Mouse (Mus musculus): ENCODE data around the gene Gm13283. TPM values are rescaled to one million over a fixed set of nuclear protein-coding genes. Genes with fewer than 3 reads are reported as not detected.
"Not testable (repeated sequence)": the region's sequence is repeated elsewhere in the genome, so short reads cannot be mapped to it uniquely, and the experiment has no call there.

The Gm13283 gene
- polyA plus RNA-seq, 1 experiment from 2014 or later = 0.49 TPM

DNA sequence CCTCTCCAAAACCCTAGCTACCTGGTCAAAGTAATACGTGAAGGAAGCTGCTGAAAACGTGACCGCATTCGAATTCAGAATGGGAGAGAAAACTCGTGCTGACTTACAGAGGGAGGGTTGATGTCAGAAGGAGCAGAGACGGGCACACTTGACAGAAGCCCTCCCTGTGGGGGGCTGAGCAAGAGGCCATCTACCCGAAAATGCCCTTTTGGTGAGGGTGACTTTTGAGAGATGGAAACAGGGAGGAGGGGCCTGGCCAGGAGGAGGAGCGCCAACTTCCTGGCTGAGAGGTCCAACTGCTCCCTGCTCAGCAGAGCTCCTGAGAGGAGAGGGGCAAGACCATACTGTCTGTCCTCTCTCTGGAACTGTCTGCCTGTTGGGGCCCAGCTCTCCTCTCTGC lies 45.3 kb downstream of the Gm13283 start, which contains the start of gene Gm13288:
TSS of gene Gm13288 (plus strand) at position 301 of the 400 bp plus-strand sequence.
- H3K4me3 ChIP-seq (replicated peaks); H3K9ac ChIP-seq; ATAC-seq (replicated peaks; ENCODE audit: low FRiP score); H3K36me3 ChIP-seq; H3K9me3 ChIP-seq (replicated peaks); H3K27ac ChIP-seq; H3K4me1 ChIP-seq: not testable (repeated sequence)
- WGBS = no CpG with 5 or more reads among the region's 8 CpGs
- peak within 1 kb of the TSS; percentile 44; the same call in 1 of the 2 replicates for H3K4me2 ChIP-seq
- H3K27me3 ChIP-seq = peaks cover 16% of the 10 kb centered on the region

GRCm38 (mm10) chr4:88805761-88806160 lies 45.8 kb downstream of the Gm13283 start:
- not testable (repeated sequence) for H3K9me3 ChIP-seq (replicated peaks); ATAC-seq (replicated peaks; ENCODE audit: low FRiP score); H3K9ac ChIP-seq; H3K4me3 ChIP-seq (replicated peaks); H3K36me3 ChIP-seq; H3K27ac ChIP-seq; H3K4me1 ChIP-seq
- peak overlapping the region; percentile 44; the same call in 1 of the 2 replicates for H3K4me2 ChIP-seq
- H3K27me3 ChIP-seq = peaks cover 16% of the 10 kb centered on the region
- 0% methylated on average over 7 of the region's 34 CpGs for WGBS

Other genes starting within 250 kb of the Gm13283 start
- gene Ifnb1, start 237.3 kb upstream of the Gm13283 start, polyA plus RNA-seq (2015; fragmentation: Nextera tagmentation; extraction: Ambion mirVana) = not detected in 2 replicates
- not detected in 2 replicates for gene Ifna15, start 201.9 kb upstream of the Gm13283 start, polyA plus RNA-seq (2015; fragmentation: Nextera tagmentation; extraction: Ambion mirVana)
- not detected in 2 replicates for gene Ifna14, start 188.3 kb upstream of the Gm13283 start, polyA plus RNA-seq (2015; fragmentation: Nextera tagmentation; extraction: Ambion mirVana)
- gene Ifna9, start 167.7 kb upstream of the Gm13283 start, polyA plus RNA-seq (2015; fragmentation: Nextera tagmentation; extraction: Ambion mirVana) = not detected in 2 replicates
- not detected in 2 replicates for gene Ifna12, start 156.7 kb upstream of the Gm13283 start, polyA plus RNA-seq (2015; fragmentation: Nextera tagmentation; extraction: Ambion mirVana)
- not detected in 2 replicates for gene C87499, start 125.7 kb upstream of the Gm13283 start, polyA plus RNA-seq (2015; fragmentation: Nextera tagmentation; extraction: Ambion mirVana)
- not detected in 2 replicates for gene Ifna13, start 115.7 kb upstream of the Gm13283 start, polyA plus RNA-seq (2015; fragmentation: Nextera tagmentation; extraction: Ambion mirVana)
- not detected in 2 replicates for gene Ifna16, start 83.2 kb upstream of the Gm13283 start, polyA plus RNA-seq (2015; fragmentation: Nextera tagmentation; extraction: Ambion mirVana)
- not detected in 2 replicates for gene Ifna2, start 76.2 kb upstream of the Gm13283 start, polyA plus RNA-seq (2015; fragmentation: Nextera tagmentation; extraction: Ambion mirVana)
- not detected in 2 replicates for gene Ifnab, start 68.8 kb upstream of the Gm13283 start, polyA plus RNA-seq (2015; fragmentation: Nextera tagmentation; extraction: Ambion mirVana)
- gene Gm26566, start 38.3 kb upstream of the Gm13283 start, polyA plus RNA-seq (2015; fragmentation: Nextera tagmentation; extraction: Ambion mirVana) = 1.1 and 1.2 TPM in 2 replicates
- 95.2 and 103 TPM in 2 replicates for gene Klhl9, start 37.7 kb upstream of the Gm13283 start, polyA plus RNA-seq (2015; fragmentation: Nextera tagmentation; extraction: Ambion mirVana)
- gene Gm13271, start 5.3 kb upstream of the Gm13283 start, polyA plus RNA-seq (2015; fragmentation: Nextera tagmentation; extraction: Ambion mirVana) = not detected in 2 replicates
- 0.23 TPM in 1 of 2 replicates, not detected in the other for gene Gm13290, start 13.7 kb downstream of the Gm13283 start, polyA plus RNA-seq (2015; fragmentation: Nextera tagmentation; extraction: Ambion mirVana)
- gene Gm13289, start 16.8 kb downstream of the Gm13283 start, polyA plus RNA-seq (2015; fragmentation: Nextera tagmentation; extraction: Ambion mirVana) = not detected in 2 replicates
- 0.40 TPM in 1 of 2 replicates, not detected in the other for gene Gm13272, start 19.7 kb downstream of the Gm13283 start, polyA plus RNA-seq (2015; fragmentation: Nextera tagmentation; extraction: Ambion mirVana)
- gene Ifnz, start 22.0 kb downstream of the Gm13283 start, polyA plus RNA-seq (2015; fragmentation: Nextera tagmentation; extraction: Ambion mirVana) = 0.35 TPM in 1 of 2 replicates, not detected in the other
- gene Gm13276, start 25.6 kb downstream of the Gm13283 start, polyA plus RNA-seq (2015; fragmentation: Nextera tagmentation; extraction: Ambion mirVana) = not detected in 2 replicates
- not detected in 2 replicates for gene Gm13277, start 28.5 kb downstream of the Gm13283 start, polyA plus RNA-seq (2015; fragmentation: Nextera tagmentation; extraction: Ambion mirVana)
- not detected in 2 replicates for gene Gm13278, start 31.4 kb downstream of the Gm13283 start, polyA plus RNA-seq (2015; fragmentation: Nextera tagmentation; extraction: Ambion mirVana)
- not detected in 2 replicates for gene Gm13275, start 34.4 kb downstream of the Gm13283 start, polyA plus RNA-seq (2015; fragmentation: Nextera tagmentation; extraction: Ambion mirVana)
- not detected in 2 replicates for gene Gm13279, start 37.3 kb downstream of the Gm13283 start, polyA plus RNA-seq (2015; fragmentation: Nextera tagmentation; extraction: Ambion mirVana)
- gene Gm13285, start 39.5 kb downstream of the Gm13283 start, polyA plus RNA-seq (2015; fragmentation: Nextera tagmentation; extraction: Ambion mirVana) = 1.0 and 1.2 TPM in 2 replicates
- not detected in 2 replicates for gene Gm13287, start 43.1 kb downstream of the Gm13283 start, polyA plus RNA-seq (2015; fragmentation: Nextera tagmentation; extraction: Ambion mirVana)
- gene Gm13288, start 45.4 kb downstream of the Gm13283 start, polyA plus RNA-seq (2015; fragmentation: Nextera tagmentation; extraction: Ambion mirVana) = 0.08 TPM in 1 of 2 replicates, not detected in the other
- not detected in 2 replicates for gene Ifna7, start 56.1 kb downstream of the Gm13283 start, polyA plus RNA-seq (2015; fragmentation: Nextera tagmentation; extraction: Ambion mirVana)
- gene Ifna11, start 59.8 kb downstream of the Gm13283 start, polyA plus RNA-seq (2015; fragmentation: Nextera tagmentation; extraction: Ambion mirVana) = not detected in 2 replicates
- not detected in 2 replicates for gene Ifna6, start 67.3 kb downstream of the Gm13283 start, polyA plus RNA-seq (2015; fragmentation: Nextera tagmentation; extraction: Ambion mirVana)
- not detected in 2 replicates for gene Ifna5, start 75.4 kb downstream of the Gm13283 start, polyA plus RNA-seq (2015; fragmentation: Nextera tagmentation; extraction: Ambion mirVana)
- not detected in 2 replicates for gene Ifna4, start 81.7 kb downstream of the Gm13283 start, polyA plus RNA-seq (2015; fragmentation: Nextera tagmentation; extraction: Ambion mirVana)
- gene Ifna1, start 90.0 kb downstream of the Gm13283 start, polyA plus RNA-seq (2015; fragmentation: Nextera tagmentation; extraction: Ambion mirVana) = not detected in 2 replicates
- not detected in 2 replicates for gene Ifne, start 120.1 kb downstream of the Gm13283 start, polyA plus RNA-seq (2015; fragmentation: Nextera tagmentation; extraction: Ambion mirVana)